In genomic region chr14:21507046-21507445, GRCm38 (mm10) we compare ENCODE assay signal across 14 mouse cellular contexts.
"Had no signal": no experiment of that assay in that cellular context is flagged by ENCODE, and none has a peak within 500 bp of the region (broad histone marks: within the 10 kb centered on the region; RNA-seq: fewer than 3 reads in every experiment).

No protein-coding gene starts in this region.

- DNase-seq: kidney, postnatal 25 days; layer of hippocampus, adult 9-11 months; layer of hippocampus, postnatal 36 days; left cerebral cortex, postnatal 4 days; liver, postnatal 0 days; lung, embryonic 14.5 days; right cerebral cortex, adult 18-20 months; right cerebral cortex, postnatal 14 days; right cerebral cortex, postnatal 4 days; thymus, adult 2 months; thymus, postnatal 25 days had no signal

- ATAC-seq: liver, postnatal 0 days; lung, postnatal 0 days; midbrain, embryonic 13.5 days; midbrain, embryonic 16.5 days had no signal
